Mouse (Mus musculus) embryonic facial prominence, embryonic 13.5 days (tissue): ENCODE data around the gene Gsto2. TPM values are rescaled to one million over a fixed set of nuclear protein-coding genes. Genes with fewer than 3 reads are reported as not detected.

ENCODE experiments used
- ATAC-seq: fragments of 200-750 bp; cut with Nextera tagmentation; 2 replicates; pipeline ENCODE4 v1.8.0; 2017; ENCODE audit warnings: low read depth; ENCODE audit not compliant: insufficient number of reproducible peaks, insufficient read depth, low FRiP score, low TSS enrichment
- H3K27ac ChIP-seq: fragments of 300-500 bp; sonication (generic); 2 replicates; pipeline ENCODE4 v1.5.1; 2015; ENCODE audit warnings: moderate library complexity, mild to moderate bottlenecking, inconsistent platforms
- H3K27me3 ChIP-seq: fragments of 300-500 bp; sonication (generic); 2 replicates; pipeline ENCODE4 v1.6.1; 2015; ENCODE audit warnings: mild to moderate bottlenecking, inconsistent platforms
- H3K36me3 ChIP-seq: fragments of 300-500 bp; sonication (generic); 2 replicates; pipeline ENCODE4 v1.6.1; 2015; ENCODE audit warnings: mild to moderate bottlenecking, inconsistent platforms
- H3K4me1 ChIP-seq: fragments of 300-500 bp; sonication (generic); 2 replicates; pipeline ENCODE4 v1.6.1; 2015; ENCODE audit warnings: inconsistent platforms
- H3K4me2 ChIP-seq: fragments of 300-500 bp; sonication (generic); 2 replicates; pipeline ENCODE4 v1.6.1; 2015; ENCODE audit warnings: moderate library complexity, mild to moderate bottlenecking, inconsistent platforms
- H3K4me3 ChIP-seq: fragments of 300-500 bp; sonication (generic); 2 replicates; pipeline ENCODE4 v1.5.1; 2015; ENCODE audit warnings: mild to moderate bottlenecking, inconsistent platforms
- H3K9ac ChIP-seq: fragments of 300-500 bp; sonication (generic); 2 replicates; pipeline ENCODE4 v1.6.1; 2015; ENCODE audit warnings: mild to moderate bottlenecking, inconsistent platforms
- H3K9me3 ChIP-seq: fragments of 300-500 bp; sonication (generic); 2 replicates; pipeline ENCODE4 v1.6.1; 2016; ENCODE audit warnings: inconsistent platforms
- WGBS: fragments of 180-500 bp; shearing (Covaris S2); methylation state at CpG from one replicate; pipeline ENCODE4 v1.1.7; 2015; ENCODE audit warnings: mixed read lengths; 5-methylcytosine and 5-hydroxymethylcytosine counted together
- polyA plus RNA-seq: library from polyadenylated mRNA; unstranded; fragments of >200 nt; fragmentation: Nextera tagmentation; extraction: Ambion mirVana; gene quantifications from 2 replicates; pipeline ENCODE4 v1.2.1, GENCODE M21; 2015

Gene Gsto2
- polyA plus RNA-seq, 1 experiment from 2014 or later = 1.5 TPM

DNA sequence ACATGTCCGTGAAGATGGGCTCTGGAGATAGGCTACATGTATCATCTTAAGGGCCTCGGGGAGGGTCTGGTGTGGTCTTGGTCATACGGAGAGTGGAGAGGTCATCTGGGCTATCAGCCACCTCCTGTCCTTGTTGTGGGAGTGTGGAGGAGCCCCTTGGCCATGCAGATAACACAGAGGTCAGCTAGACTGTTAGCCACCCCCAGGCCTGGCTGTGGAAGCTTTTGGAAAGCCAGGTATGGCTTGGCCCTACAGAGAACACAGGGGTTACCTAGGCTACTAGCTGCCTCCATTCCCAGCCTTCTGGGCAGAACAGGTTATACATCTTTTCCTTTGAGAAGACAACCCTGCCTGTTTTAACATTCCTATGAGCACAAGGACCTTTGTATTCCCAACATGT is 2.8 kb upstream of the Gsto2 start:
- WGBS = 91% methylated on average over 3 of the region's 3 CpGs
- no peak overlapping the region for H3K4me3 ChIP-seq
- no peak overlapping the region for H3K4me2 ChIP-seq
- peaks cover 8% of the 10 kb centered on the region; the same call in 1 of the 2 replicates for H3K4me1 ChIP-seq
- H3K9ac ChIP-seq = no peak overlapping the region
- no peaks in the 10 kb centered on the region for H3K9me3 ChIP-seq
- peaks cover 45% of the 10 kb centered on the region for H3K36me3 ChIP-seq
- H3K27ac ChIP-seq = no peak overlapping the region
- no peaks in the 10 kb centered on the region for H3K27me3 ChIP-seq
- ATAC-seq = no peak

DNA sequence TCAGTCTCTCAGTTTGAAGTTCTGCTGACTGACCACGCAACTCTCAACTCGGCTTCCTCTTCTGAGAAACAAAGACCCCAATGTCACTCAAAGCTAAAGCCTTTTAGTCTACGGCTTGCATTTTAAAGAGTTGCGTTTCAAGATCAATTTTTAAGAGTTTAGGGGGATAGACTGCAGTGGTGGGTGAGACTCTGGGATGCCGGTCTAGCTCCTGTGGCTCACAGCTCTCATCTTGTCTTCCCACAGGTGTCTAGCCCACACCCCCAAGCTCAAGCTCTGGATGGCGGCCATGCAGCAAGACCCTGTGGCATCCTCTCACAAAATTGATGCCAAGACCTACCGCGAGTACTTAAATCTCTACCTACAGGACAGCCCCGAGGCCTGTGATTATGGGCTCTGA is 1.3 kb upstream of the Gsto2 start:
- Histone ChIP-seq H3K27me3 (no peaks in the 10 kb centered on the region), H3K4me2 (no peak overlapping the region), H3K36me3 (peaks cover 30% of the 10 kb centered on the region), H3K4me3 (no peak overlapping the region), H3K27ac (no peak overlapping the region), H3K9me3 (no peaks in the 10 kb centered on the region), H3K9ac (no peak overlapping the region), H3K4me1 (peaks cover 12% of the 10 kb centered on the region)
- WGBS = 94% methylated on average over 9 of the region's 9 CpGs
- ATAC-seq = no peak

DNA sequence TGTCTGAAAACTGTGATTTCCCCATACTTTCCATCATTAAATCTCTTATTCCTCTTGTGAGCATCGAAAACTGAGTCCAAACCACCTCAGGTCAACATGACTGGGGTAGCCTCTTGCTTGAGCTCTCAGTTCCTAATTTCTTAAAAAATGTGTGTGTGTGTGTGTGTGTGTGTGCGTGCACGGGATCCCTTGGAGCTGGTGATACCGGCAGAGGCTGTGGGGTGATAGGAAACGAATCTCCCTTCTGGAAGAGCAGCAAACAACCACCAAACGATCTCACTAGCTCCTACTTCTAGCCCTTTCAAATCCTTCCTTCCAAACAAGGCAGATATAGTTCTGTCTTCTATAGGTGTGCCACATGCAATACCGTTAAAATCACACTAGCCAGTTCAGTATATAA is 613 bp upstream of the Gsto2 start:
- peak overlapping the region; percentile 88 for H3K9ac ChIP-seq
- 86% methylated on average over 7 of the region's 7 CpGs for WGBS

DNA sequence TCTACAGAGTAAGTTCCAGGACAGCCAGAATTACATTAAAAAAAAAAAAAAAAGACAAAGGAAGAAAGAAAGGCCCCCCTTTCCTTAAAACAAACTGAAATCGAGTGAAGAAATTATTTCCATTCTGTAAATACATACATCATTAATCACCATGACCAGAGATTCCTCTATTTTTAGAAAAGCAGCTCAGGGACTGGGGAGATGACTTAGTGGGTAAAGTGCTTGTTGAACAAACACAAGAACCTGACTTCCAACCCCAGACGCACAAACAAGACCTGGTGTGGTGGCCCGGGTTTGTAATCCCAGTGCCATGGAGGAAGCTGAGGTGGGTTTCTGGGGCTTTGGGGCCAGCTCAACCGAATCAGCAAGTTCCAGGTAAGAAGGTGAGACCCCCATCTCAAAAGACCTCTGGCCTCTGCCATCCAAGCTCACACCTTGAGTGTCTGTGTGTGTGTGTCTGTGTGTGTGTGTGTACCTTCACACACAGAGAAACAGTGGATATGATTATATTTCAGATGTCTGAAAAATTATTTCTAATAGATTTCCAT is 2.4 kb downstream of the Gsto2 start:
- Histone ChIP-seq H3K9ac (no peak overlapping the region), H3K9me3 (no peaks in the 10 kb centered on the region), H3K36me3 (peaks cover 10% of the 10 kb centered on the region), H3K4me2 (no peak overlapping the region), H3K27ac (no peak overlapping the region), H3K4me3 (no peak overlapping the region), H3K4me1 (peaks cover 14% of the 10 kb centered on the region), H3K27me3 (no peaks in the 10 kb centered on the region)
- no peak for ATAC-seq
- WGBS = 77% methylated on average over 4 of the region's 4 CpGs

More for the DNA sequence above, 613 bp upstream of the Gsto2 start:
- Histone ChIP-seq H3K27ac (no peak overlapping the region), H3K4me1 (peaks cover 14% of the 10 kb centered on the region), H3K9me3 (no peaks in the 10 kb centered on the region), H3K36me3 (peaks cover 24% of the 10 kb centered on the region), H3K4me3 (peak overlapping the region; percentile 67), H3K27me3 (no peaks in the 10 kb centered on the region), H3K4me2 (peak overlapping the region; percentile 74)
- ATAC-seq = no peak

DNA sequence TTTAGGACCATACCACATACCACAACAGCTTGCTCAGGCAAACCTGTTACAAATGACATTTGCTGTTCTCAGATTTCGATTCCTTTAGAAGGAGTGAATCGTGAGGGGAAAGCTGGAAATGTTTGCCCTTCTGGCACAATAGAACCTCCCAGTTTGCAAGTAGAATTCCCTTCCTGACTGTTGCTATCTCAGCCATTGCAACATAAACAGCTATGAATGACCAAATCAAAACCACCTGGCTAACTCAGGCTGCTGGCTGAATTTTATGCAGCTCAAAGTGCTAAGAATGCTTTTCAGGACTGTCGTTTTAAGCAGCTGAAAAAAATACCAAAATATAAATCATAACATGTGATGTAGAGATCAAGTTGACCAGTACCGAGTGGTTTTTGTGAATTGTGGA is 3.6 kb downstream of the Gsto2 start:
- H3K36me3 ChIP-seq = peaks cover 6% of the 10 kb centered on the region
- no peaks in the 10 kb centered on the region for H3K27me3 ChIP-seq
- H3K4me1 ChIP-seq = peaks cover 14% of the 10 kb centered on the region
- no peak for ATAC-seq
- H3K9ac ChIP-seq = no peak overlapping the region
- H3K9me3 ChIP-seq = no peaks in the 10 kb centered on the region
- 23% methylated on average over 4 of the region's 4 CpGs for WGBS
- H3K4me2 ChIP-seq = no peak overlapping the region
- peak overlapping the region; percentile 22; the same call in 1 of the 2 replicates for H3K27ac ChIP-seq
- no peak overlapping the region for H3K4me3 ChIP-seq

DNA sequence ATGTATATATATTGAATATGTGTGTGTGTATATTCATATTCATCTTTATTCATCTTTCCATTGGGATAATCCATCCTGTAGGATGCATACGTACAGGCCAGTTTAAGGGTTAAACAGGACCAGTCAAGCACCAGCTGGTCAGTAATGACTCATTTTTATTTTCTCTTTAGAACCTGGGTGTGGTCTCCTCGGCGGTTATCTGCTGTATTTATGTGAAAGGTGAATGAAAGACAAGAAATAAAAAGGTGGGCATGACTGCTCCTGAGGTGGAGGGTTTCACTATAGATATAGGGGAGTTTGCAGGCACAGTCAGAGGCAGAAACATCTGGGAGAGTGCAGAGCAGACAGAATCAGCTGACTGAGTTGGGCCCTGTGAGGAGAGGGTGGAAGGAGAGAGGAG is 4.2 kb downstream of the Gsto2 start:
- H3K4me1 ChIP-seq = peaks cover 14% of the 10 kb centered on the region
- WGBS = 50% methylated on average over 3 of the region's 3 CpGs
- no peak overlapping the region for H3K4me3 ChIP-seq
- no peak overlapping the region for H3K27ac ChIP-seq
- no peak for ATAC-seq
- H3K9ac ChIP-seq = no peak overlapping the region
- H3K27me3 ChIP-seq = no peaks in the 10 kb centered on the region
- no peaks in the 10 kb centered on the region for H3K36me3 ChIP-seq
- H3K4me2 ChIP-seq = no peak overlapping the region
- no peaks in the 10 kb centered on the region for H3K9me3 ChIP-seq

DNA sequence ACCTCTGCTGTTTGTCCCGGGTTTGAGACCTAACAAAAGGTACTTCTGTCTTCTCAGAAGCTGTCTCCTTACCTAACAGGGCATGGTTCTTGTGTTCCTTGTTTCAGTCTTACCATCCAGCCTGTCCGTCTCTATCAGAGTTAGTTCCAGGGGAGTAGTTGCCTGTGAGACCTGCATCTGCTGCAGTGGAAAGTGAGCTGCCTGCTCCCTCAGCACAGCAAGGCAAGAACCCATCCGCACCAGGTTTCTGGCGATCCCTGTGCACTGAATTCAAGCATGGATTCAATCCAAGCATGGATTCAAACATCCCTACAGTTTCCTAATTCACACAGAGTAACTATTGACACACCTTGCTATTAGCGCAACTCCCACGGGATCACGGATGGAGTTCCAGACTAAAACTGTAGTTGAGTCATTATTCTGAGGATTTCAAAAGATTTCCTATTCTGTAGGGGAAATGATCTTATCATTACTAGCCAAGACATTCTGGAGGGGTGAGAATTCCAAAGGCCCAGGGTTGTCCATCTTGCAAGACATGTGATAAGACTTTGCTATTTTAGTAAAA is 4.8 kb downstream of the Gsto2 start:
- Histone ChIP-seq H3K4me2 (no peak overlapping the region), H3K4me3 (no peak overlapping the region), H3K27ac (no peak overlapping the region), H3K9ac (no peak overlapping the region), H3K4me1 (peaks cover 10% of the 10 kb centered on the region), H3K27me3 (no peaks in the 10 kb centered on the region), H3K9me3 (no peaks in the 10 kb centered on the region), H3K36me3 (no peaks in the 10 kb centered on the region)
- ATAC-seq = no peak
- WGBS = 69% methylated on average over 7 of the region's 7 CpGs

DNA sequence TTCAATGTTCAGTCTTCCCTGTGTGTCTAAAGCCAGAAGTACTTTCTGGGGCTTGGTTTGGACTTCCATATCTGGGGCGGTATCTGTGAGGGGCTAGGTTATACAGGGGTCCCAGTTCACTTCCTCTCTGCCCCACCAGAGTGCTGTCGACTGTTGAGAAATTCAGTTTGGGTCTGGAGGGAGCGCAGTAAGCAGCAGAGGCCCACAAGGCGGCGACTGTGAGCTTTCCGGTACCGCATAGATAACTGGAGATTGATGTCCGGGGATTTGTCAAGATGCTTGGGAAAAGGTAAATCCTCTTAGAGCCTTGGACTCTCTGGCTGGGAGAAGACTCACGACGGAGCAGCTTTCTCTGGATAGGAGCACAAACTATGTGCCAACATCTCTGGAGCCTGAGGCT is 6.2 kb downstream of the Gsto2 start:
- Histone ChIP-seq H3K36me3 (no peaks in the 10 kb centered on the region), H3K9me3 (no peaks in the 10 kb centered on the region), H3K4me3 (no peak overlapping the region), H3K4me1 (peaks cover 6% of the 10 kb centered on the region), H3K27ac (no peak overlapping the region), H3K4me2 (no peak overlapping the region), H3K27me3 (no peaks in the 10 kb centered on the region; the same call in 1 of the 2 replicates), H3K9ac (no peak overlapping the region)
- WGBS = 23% methylated on average over 10 of the region's 10 CpGs
- no peak for ATAC-seq

DNA sequence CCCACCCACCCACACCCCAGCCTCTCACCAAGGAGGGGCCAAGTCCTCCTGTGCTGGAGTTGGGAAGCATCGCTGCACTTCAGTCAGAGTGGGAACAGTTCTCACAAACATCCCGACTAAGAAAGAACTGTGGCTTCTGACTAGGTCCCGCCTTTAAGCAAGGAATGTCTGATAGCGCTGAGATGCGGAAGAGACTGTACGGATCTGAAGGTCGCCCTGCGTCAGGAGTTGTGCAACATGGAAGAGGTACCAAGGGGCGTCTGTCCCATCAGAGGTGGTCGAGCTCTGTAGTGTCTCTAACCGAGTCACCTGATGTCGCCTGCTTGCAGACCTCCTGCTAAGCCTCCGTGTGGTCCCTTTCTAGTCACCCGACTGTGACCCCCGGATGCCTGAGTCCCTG is 10.9 kb downstream of the Gsto2 start:
- no peak overlapping the region for H3K9ac ChIP-seq
- no peaks in the 10 kb centered on the region; the same call in 1 of the 2 replicates for H3K27me3 ChIP-seq
- no peak overlapping the region for H3K4me3 ChIP-seq
- H3K27ac ChIP-seq = no peak overlapping the region
- no peak overlapping the region for H3K4me2 ChIP-seq
- ATAC-seq = no peak
- 82% methylated on average over 15 of the region's 15 CpGs for WGBS
- no peaks in the 10 kb centered on the region for H3K9me3 ChIP-seq
- 0 out of 2 replicates have a peak, but pooled peaks cover 4% of the 10 kb centered on the region for H3K4me1 ChIP-seq
- H3K36me3 ChIP-seq = no peaks in the 10 kb centered on the region

DNA sequence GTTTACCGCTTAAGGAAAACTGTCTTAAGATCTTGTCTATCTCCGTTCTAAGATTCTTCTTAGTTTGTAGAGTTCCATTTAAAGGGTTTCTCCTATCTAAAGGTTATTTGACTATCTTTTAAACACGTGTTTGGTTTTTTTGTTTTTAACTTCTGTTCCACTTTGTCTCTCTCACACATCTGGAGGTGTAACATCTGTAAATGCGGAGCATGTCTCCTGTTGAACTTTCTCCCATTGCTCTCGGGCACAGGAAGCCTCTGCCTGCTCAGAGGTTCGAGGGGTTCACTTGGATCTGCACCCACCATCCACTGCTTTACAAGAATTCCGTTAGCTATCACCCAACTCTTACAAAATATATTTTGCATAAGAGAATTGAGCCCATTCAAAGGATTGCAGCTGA is 16.2 kb downstream of the Gsto2 start:
- Histone ChIP-seq H3K4me3 (no peak overlapping the region), H3K4me2 (no peak overlapping the region), H3K27ac (no peak overlapping the region), H3K9me3 (no peaks in the 10 kb centered on the region), H3K4me1 (peaks cover 22% of the 10 kb centered on the region), H3K36me3 (no peaks in the 10 kb centered on the region), H3K27me3 (no peaks in the 10 kb centered on the region; the same call in 1 of the 2 replicates), H3K9ac (no peak overlapping the region)
- ATAC-seq = no peak
- WGBS = 79% methylated on average over 7 of the region's 7 CpGs

DNA sequence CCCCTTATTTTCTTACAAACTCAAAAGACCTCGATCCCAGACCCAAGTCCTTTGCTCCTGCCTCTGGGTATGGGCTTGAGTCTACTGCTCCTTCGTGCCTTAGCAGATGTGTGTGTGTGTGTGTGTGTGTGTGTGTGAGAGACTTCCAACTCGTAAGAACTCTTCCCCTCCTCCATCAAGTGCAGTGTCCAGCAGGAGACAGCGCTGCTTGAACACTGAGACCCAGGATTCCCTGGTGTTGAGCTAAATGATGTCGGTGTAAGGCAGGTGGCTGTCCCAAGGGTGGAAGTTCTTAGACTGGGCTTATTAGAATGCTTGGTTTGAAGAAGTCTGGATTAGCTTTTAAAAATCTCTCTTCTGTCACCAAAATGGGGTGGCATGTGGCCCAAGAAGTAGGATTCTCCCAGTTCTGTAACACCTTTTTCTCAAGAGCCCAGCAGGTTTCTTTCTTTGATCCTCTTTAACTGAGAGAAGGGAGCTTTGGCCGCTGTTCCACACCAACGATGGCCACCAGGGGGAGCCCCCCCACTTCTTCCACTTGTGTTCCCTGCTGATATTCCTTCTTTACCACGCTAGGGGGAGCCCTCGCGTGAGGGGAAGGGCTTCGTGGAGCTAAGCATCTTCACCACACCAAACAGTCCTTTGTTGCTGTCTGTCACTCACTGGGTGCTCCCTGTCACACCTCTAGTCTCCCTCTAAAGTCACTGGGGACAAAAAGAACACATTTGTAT is 17.0 kb downstream of the Gsto2 start:
- 26% methylated on average over 11 of the region's 11 CpGs for WGBS
- no peak for ATAC-seq
- no peak overlapping the region for H3K27ac ChIP-seq
- H3K4me1 ChIP-seq = peaks cover 22% of the 10 kb centered on the region
- no peak overlapping the region for H3K4me3 ChIP-seq
- H3K9me3 ChIP-seq = no peaks in the 10 kb centered on the region
- H3K9ac ChIP-seq = no peak overlapping the region
- H3K36me3 ChIP-seq = no peaks in the 10 kb centered on the region
- no peaks in the 10 kb centered on the region for H3K27me3 ChIP-seq
- no peak overlapping the region for H3K4me2 ChIP-seq

DNA sequence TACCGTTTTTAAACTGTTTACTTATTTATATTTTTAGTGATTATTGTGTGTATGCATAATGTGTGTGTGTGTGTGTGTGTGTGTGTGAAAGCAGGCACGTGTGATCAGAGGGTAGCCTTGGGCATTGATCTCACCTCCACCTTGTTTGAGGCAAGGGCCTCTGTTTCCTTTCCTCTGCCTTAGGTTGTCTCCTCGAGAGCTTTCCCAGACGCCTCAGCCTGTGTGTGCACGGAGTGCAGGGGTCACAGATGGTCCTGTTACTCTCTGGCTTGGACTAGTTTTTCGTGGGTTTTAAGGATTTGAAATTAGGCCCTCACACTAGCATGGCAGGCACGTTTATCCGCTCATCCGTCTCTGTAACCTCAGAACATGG is 17.5 kb downstream of the Gsto2 start:
- Histone ChIP-seq H3K4me3 (no peak overlapping the region), H3K27ac (no peak overlapping the region), H3K4me1 (peaks cover 22% of the 10 kb centered on the region), H3K4me2 (no peak overlapping the region), H3K9ac (no peak overlapping the region), H3K9me3 (no peaks in the 10 kb centered on the region), H3K36me3 (no peaks in the 10 kb centered on the region), H3K27me3 (no peaks in the 10 kb centered on the region)
- ATAC-seq = no peak
- WGBS = 43% methylated on average over 9 of the region's 9 CpGs
